Mouse (Mus musculus): ENCODE data around the gene Cep68. TPM values are rescaled to one million over a fixed set of nuclear protein-coding genes. Genes with fewer than 3 reads are reported as not detected.
"Not testable (repeated sequence)": the region's sequence is repeated elsewhere in the genome, so short reads cannot be mapped to it uniquely, and the experiment has no call there.

Cep68 gene
- total RNA-seq, 2 experiments from 2014 or later: 27.5 to 28.1 TPM

DNA sequence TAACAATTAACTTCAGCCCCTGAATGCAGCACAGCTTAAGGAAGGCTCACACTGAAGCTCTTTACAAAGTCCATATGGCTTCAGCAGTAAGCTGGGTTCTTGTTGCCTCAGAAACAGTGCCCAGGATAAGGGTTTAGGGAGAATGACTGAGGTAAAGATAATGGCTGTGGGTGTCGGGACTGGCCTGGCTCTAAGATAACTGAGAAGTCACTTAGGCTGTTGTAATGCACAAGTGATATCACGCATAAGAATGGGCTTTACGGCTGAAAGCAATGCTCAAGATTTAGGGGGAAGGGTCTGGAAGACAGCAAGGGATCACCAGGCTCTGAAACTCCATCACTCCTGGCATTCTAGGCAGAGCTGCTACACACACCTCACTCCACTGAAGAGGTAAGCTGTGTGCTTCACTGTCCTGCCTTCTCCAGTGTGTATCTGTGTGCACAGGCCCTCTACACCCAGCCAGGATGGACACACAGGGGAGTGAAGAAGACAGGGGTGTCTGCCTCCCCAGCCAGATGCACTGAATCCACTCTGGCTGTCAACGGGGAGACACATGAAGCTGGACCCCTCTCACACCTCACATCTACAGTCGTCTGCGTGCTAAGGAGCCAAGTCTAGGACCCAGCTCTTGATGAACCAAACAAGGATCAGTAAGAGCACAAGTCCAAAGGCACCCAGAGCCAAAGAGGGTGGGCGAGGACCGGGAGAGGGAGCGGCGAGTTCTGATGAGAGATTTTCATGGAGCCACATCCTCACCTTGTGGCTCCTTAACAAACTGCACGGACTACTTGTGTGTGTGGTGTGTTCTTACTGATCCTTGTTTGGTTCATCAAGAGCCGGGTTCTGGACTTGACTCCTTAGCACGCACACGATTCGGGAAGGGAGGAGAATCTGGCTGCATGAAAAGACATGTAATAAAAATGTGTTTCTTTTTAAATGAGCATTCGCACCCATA lies 4.6 kb downstream of the Cep68 start:
- intact Hi-C loops (cut with DNase I): loop anchor here (5.0 kb wide), 2 partner anchors 88 to 112 kb away; partner anchors contain the start of gene Slc1a4

DNA sequence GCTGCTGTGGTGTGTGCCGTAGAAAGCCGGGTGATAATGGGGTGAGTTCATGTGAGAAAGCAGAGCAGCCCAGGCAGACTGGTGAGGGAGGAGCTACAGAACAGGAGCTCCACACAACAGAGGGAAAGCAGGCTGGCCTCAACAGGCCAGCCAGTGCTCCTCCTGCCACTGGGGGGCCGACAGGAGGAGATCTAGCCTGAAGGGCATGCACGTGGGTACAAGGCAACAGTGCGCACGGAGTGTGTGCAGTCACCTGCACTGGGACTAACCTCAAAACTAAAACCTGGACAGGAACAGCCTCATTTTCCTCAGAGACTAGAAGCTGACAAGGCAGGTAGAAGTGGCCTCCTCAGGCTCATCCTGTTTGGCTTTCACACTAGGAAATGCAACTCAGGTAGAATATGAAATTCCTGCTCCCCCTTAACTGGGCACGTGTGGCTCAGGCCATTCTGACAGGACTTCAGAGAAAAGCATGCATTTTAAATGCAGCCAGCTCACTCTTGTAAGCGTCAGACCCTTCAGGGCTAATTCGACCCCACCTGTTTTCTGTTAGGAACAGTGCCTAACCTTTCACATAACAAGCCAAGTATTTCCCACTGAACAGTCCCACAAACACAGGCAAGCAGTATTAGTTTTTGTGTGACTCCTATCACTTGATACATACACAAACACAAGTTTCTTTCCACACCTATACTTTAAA lies 5.9 kb downstream of the Cep68 start:
- intact Hi-C loops (cut with DNase I): no loop called here
- DNase-seq (ENCODE audit: low spot score in 2 of 2): no peak

More for the DNA sequence above, 4.6 kb downstream of the Cep68 start:
- DNase-seq (ENCODE audit: low spot score in 2 of 2): no peak

DNA sequence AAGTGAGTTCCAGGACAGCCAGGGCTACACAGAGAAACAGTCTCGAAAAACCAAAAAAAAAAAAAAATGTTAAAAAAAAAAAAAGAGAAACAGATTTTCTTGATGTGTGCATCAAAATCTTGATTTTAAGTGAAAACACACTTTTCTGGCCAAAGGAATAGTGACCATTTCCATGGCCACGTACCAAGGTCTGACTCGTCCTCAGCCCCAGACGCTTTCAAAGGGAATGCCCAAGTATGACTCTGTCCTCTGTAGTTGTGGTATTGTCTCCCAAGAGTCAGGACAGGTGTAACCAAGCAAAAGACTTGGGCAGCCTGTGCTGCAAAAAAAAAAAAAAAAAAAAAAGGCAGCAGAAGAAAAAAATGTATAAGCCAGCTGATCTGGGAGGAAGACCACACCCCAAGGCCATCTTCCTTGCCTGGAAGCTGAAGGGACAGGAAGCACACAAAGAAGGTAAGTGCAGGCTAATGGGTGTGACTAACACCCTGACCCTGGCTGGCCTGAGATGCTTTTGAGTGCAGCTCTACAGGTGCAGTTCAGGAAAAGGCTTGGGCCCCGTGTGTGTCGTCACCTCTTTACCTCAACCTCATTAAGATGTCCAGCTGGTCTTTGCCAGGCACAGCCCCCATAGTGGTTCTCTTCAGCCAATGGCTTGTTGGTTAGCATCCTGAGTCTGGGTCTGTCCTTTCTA lies 6.7 kb downstream of the Cep68 start:
- intact Hi-C loops (cut with DNase I): no loop called here
- DNase-seq (ENCODE audit: low spot score in 2 of 2): no peak

DNA sequence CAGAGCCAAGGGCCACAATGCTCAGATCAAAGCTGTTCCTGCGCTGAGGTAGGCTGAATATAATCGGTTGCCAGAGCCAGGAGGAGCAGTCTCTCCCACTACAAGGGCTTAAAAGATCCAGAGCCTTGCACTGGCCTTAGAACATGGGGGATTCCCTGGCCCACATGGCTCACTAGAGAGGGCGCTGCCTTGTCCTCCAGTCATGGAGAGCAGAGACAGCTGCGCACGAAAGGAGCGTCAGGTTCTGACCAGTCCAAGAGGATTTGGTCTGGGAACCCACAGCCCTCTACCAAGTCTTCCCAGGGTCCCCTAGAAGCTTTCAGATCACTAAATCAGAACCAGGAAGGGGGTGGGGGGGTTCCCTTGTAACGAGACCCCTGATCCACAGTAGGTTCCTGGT lies 7.9 kb downstream of the Cep68 start:
- intact Hi-C loops (cut with DNase I): no loop called here
- no peak for DNase-seq (ENCODE audit: low spot score in 2 of 2)

DNA sequence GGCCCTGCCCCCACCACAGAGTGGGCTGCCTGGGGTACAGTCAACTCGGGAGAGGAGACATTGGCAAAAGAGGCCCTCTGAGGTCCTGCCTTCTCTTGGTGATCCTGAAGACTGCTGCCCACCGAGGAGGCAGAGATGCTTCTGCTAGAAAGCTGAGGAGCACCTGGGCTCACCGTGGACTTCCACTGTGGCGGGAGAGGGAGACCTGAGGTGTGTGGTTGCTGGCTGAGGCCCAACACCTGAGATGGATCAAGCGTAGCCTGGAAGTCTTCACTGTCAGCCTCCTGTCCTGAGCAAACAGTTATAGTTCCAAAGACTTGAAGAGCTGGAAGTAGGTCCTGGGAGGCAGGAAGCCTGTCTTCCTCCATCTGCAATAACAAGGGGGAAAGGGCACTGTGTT lies 8.9 kb downstream of the Cep68 start:
- DNase-seq (ENCODE audit: low spot score in 2 of 2): no peak
- intact Hi-C loops (cut with DNase I): no loop called here

DNA sequence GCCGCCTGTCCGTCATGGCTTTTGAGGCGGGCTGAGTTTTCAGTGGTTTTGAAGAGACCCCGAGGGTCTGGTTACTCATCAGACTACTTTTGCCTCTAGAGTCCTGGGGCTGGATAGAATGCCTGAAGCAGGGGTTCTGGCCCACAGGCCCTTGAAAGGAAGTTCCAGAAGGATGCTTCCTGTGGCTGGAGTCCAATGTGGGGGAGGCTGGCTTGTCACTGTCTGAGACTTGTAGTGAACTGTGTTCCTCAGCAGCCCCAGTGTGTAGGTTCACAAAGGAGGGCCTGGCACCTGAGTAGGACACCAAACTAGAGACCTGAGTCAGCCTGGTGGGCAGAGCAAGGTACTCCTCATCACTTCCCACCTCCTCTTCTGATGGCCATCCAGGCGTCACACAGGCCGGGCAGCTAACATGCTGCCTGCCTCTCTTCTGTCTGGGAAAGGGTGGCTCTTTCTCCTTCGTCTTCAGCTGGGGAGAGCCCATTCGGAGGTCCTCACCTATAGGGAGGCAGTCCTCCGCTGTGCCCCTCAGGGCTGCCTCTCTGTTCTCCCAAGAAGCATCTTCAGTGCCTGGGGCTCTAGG lies 9.9 kb downstream of the Cep68 start:
- intact Hi-C loops (cut with DNase I): no loop called here

DNA sequence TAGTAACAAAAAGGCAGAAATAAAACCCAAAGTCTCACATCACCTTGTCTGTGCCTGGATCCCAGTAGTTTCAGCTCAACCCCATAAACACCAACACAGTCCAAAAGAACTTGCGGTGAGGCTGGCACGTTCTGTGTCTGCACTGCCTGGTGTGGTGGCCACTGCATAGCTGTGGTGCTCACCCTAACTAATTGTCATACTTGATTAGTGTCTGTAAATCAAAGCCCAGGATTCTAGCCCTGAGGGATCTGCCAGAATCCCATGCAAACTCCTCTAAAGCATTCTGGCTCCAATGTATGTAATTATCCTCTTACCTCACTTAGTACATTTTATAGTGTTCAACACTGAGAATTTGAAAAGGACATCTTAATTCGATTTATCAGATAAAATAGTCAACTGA lies 11.3 kb downstream of the Cep68 start:
- DNase-seq (ENCODE audit: low spot score in 2 of 2): no peak
- intact Hi-C loops (cut with DNase I): no loop called here

More for the DNA sequence above, 9.9 kb downstream of the Cep68 start:
- no peak for DNase-seq (ENCODE audit: low spot score in 2 of 2)

DNA sequence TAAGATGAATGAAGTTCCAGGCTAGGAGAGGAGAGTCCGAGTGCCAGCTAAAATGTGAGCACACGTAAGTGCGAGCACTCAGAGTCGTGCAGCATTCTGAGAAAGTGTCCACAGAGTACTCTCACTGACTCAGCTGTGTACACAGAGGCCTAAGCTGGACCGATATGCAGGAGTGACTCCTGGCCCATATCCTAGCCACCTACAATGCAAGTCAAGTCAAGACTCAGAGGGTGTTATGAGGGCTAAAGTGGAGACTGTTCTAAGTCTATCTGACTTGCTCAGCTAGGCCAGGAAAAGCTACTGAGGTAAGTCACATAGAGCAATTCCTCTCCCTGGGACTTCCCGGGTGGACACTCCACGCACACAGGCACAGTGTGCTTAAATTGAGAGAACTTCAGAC lies 12.2 kb downstream of the Cep68 start:
- no peak for DNase-seq (ENCODE audit: low spot score in 2 of 2)
- intact Hi-C loops (cut with DNase I): no loop called here

DNA sequence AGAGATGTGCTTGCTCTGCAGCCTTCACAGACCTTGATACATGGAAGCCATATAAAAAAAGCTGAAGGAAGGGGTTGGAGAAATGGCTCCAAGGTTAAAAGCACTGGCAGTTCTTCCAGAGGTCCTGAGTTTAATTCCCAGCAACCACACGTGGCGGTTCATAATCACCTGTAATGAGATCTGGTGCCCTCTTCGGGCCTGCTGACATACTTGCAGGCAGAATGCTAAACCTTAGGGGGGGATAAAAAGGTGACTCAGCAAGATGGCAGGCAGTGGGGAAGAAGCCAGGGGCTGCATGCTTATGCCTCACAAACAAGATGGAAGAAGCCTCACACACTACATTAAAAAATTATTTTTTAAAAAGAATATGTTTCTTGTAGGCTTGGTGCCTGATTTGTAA lies 15.0 kb downstream of the Cep68 start:
- no peak for DNase-seq (ENCODE audit: low spot score in 2 of 2)
- intact Hi-C loops (cut with DNase I): no loop called here

DNA sequence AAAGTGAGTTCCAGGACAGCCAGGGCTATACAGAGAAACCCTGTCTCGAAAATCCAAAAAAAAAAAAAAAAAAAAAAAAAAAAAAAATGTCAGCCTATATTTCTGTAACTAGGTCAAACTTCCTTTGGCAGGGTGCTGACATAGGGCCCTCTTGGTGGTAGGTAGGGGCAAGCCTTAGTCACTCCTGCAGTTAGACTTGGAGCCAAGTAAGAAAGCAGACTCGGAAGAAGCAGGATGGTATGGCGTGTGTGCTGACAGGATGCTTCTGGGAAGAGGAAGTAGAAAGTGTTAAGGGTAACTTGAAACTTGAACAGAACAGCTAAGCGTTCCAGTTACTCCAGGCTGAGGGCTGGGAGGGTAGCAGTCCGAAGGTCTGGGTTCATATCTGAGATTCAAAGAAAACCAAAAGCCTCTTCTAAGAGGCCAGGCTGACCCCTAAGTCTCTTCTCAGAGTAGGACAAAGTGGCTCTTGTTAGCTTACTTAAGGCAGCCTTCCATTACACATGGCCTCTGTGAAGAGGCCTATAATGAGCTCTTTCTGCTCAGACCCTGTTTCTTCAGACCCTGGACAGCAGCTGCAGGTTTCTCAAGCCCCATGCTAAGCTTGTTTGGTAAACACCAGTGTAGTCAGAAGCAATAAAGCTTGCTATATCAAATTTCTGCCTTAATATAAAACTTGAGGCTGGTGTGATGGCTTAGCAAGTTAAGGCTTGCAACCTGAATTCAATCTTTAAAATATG lies 17.0 kb downstream of the Cep68 start:
- no peak for DNase-seq (ENCODE audit: low spot score in 2 of 2)
- intact Hi-C loops (cut with DNase I): no loop called here

DNA sequence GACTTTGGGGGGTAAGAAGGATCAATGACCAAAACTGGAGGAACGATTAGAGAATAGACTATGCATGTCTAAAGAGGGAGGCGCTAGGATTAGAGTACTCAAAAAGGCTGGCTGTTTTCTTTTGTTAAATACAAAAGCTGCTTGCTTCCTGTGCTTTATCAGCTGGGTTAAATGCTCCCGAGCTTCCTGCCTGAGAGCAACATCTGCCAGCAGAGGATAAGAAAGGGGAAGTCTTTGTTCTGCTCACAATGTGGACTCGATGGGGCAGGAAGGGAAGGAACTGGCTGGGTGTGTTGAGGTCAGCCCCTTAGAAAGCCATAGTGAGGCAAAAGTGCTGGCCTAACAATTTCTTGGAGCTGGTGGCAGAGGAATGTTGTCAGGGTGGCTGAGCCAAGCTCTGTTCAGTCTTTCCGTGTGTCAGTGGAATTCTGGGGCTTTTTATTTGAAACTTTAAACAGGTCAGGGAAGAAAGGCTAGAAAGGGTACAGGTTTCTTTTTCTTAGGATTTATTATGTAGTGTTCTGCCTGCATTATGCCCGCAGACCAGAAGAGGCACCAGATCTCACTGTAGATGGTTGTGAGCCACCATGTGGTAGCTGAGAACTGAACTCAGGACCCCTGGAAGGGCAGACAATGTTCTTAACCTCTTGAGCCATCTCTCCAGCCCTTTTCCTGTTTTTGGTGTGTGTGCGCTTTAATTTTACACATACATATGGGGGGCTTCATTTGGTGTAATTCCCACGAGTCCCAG lies 17.9 kb downstream of the Cep68 start:
- intact Hi-C loops (cut with DNase I): no loop called here
- DNase-seq (ENCODE audit: low spot score in 2 of 2): peak in 1 of 2 experiments; percentile 60

DNA sequence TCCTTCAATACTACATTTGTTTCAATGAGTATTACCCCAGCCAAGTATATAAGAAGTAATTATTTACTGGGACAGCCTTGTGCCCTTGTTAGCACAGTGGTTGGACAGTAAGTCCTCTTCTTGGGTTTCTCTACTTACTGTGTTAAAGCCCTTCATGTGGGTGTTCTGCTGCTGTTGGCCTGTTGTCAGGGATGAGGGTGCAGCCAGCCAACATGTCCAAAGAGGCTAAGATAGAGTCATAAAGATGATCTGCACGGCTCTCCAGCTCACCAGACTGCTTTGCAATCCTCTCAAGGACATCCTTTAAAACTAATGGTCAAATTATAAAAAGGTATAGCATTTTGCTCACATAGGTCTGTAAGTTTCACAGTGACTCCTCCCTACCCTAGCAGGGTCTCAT lies 18.9 kb downstream of the Cep68 start:
- DNase-seq (ENCODE audit: low spot score in 2 of 2): no peak
- intact Hi-C loops (cut with DNase I): no loop called here

DNA sequence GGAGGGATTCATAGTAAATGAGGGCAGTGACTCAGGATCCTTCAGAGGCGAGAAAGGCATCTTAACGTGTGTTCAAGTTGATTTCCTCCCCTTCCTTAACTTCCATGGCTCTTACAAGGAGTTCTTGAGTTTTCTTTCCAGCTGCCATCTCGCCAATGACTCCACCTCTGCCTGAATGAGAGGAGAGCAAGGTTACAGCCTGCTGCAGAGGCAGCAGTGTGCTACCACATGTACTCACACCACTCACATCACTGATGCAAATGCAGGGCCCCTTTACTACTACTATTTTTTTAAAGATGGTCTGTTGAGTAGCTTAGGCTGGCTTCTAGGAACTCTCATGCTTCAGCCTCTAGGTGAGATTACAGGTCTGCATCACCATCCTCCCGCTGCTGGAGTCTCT lies 19.9 kb downstream of the Cep68 start:
- no peak for DNase-seq (ENCODE audit: low spot score in 2 of 2)
- intact Hi-C loops (cut with DNase I): no loop called here

DNA sequence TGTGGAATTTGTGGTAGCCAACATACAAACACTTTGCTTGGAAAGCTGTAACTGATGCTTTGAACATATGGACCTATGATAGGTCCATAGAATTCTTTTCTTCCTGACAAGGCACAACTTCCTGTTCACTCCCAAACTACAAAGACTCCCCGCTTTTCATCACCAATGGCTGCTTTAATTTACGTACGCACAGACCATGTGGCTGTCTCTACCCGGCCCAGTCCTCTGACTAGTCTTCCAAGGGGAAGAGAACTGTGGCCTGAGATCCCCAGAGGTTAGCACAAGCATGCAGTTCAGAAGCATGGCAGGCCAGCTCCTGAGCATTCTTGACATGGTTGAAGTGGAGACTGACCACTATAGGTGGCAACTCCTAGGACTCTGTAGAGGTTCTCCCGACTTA lies 20.6 kb downstream of the Cep68 start:
- intact Hi-C loops (cut with DNase I): no loop called here
- DNase-seq (ENCODE audit: low spot score in 2 of 2): no peak

DNA sequence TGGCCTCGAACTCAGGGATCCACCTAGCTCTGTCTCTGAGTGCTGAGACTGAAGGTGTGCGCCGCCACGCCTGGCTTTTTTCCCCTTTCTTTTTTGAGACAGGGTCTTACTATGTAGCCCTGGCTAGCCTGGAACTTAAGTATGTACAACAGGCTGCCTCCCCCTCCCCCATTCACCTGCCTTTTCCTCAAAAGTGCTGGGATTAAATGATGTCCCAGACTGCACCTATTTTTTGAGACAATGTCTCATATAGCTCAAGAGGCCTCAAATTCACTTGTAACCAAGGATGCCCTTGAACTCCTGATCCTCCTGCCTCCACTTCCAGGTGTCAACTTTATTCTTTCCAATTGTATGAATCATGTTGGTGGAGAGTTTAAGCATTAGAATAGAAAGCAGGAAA lies 23.3 kb downstream of the Cep68 start:
- no peak for DNase-seq (ENCODE audit: low spot score in 2 of 2)

DNA sequence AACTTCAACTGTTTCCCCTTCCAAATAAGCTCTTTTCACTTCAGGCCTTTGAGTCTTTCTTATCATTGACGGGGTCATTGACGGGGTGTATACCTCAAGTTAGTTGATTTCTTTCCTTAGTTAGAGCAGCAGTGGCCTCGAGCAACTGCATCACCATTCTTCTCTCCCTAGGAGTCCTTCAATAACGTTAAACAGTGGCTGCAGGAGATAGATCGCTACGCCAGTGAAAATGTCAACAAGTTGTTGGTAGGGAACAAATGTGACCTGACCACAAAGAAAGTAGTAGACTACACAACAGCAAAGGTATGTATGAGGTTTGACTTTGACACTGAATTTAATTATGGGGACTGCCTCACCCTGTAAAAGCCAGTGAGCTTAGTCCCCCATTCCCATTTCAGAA lies 25.0 kb downstream of the Cep68 start:
- DNase-seq (ENCODE audit: low spot score in 2 of 2): no peak
- intact Hi-C loops (cut with DNase I): no loop called here

More for the DNA sequence above, 23.3 kb downstream of the Cep68 start:
- intact Hi-C loops (cut with DNase I): no loop called here

DNA sequence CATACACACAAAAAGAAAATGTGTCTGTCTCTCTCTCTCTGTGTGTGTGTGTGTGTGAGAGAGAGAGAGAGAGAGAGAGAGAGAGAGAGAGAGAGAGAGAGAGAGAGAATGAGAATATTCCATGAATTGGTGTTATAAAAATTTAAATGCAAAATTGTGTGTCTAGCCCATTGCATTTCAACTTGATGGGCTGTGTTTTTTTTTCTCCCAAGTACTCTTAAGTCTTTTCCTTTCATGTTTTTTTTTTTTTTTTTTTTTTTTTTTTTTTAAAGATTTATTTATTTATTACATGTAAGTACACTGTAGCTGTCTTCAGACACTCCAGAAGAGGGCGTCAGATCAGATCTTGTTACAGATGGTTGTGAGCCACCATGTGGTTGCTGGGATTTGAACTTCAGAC lies 27.6 kb downstream of the Cep68 start:
- intact Hi-C loops (cut with DNase I); DNase-seq (ENCODE audit: low spot score in 2 of 2): not testable (repeated sequence)

DNA sequence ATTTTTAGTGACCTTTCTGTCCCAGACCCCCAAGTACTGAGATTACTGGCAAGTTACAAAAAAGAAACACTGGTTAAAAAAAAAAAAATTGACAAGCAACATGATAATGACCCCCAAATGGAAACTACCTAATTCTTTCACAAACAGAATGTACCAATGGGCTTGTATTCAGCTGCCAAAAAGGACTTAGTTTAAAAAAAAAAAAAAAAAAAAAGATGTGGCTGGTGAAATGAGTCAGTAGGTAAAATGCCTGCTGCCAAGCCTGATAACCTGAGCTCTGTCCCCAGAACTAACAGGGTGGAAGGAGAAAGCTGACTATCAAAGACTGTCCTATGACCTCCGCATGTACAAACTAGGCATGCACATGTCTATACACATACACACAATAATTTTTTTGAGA lies 32.0 kb downstream of the Cep68 start:
- no peak for DNase-seq (ENCODE audit: low spot score in 2 of 2)

DNA sequence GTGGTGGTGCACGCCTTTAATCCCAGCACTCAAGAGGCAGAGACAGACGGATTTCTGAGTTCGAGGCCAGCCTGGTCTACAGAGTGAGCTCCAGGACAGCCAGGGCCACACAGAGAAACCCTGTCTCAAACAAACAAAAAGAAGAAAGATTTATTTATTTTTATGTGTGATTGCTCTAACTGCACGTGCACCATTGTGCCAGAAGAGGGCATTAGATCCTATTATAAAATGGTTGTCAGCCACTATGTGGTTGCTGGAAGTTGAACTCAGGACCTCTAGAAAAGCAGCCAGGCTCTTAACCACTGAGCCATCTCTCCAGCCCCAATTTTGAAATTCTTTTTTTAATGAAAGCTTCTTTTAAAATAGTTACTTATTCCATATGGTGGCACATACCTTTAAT lies 32.8 kb downstream of the Cep68 start:
- intact Hi-C loops (cut with DNase I): no loop called here

More for the DNA sequence above, 32.0 kb downstream of the Cep68 start:
- intact Hi-C loops (cut with DNase I): no loop called here

More for the DNA sequence above, 32.8 kb downstream of the Cep68 start:
- no peak for DNase-seq (ENCODE audit: low spot score in 2 of 2)
